Mouse (Mus musculus) kidney, postnatal 36 days (tissue): ENCODE results near the gene Gm17545.
"Not testable (repeated sequence)": the region's sequence is repeated elsewhere in the genome, so short reads cannot be mapped to it uniquely, and the experiment has no call there.

ENCODE experiments used
- DNase-seq, 2 experiments: peaks; one replicate each; pipeline ENCODE4 v3.0.0; 2021 to 2022; ENCODE audit warnings: mixed read lengths in 2 of 2

Gene Gm17545

GRCm38 (mm10) chr9:22453990-22454389 lies at the start of gene Gm17545:
TSS of gene Gm17545 (plus strand) at chr9:22454290.
- DNase-seq, result not testable (repeated sequence)

GRCm38 (mm10) chr9:22405414-22405813 lies 48.7 kb upstream of the Gm17545 start:
- DNase-seq, result no peak

- DNase-seq, result not testable (repeated sequence)
Measured at GRCm38 (mm10) chr9:22407633-22408032, 46.5 kb upstream of the Gm17545 start.

GRCm38 (mm10) chr9:22408344-22408743 lies 45.7 kb upstream of the Gm17545 start:
- peak; percentile 21 to 49 for DNase-seq

- DNase-seq, result no peak
Measured at GRCm38 (mm10) chr9:22409501-22409900, 44.6 kb upstream of the Gm17545 start.

- peak; percentile 98 to 99 for DNase-seq
Measured at GRCm38 (mm10) chr9:22411002-22411857, 42.9 kb upstream of the Gm17545 start, which contains the start of gene 9530077C05Rik. TSS of gene 9530077C05Rik (plus strand) at chr9:22411513.

- no peak for DNase-seq
Measured at GRCm38 (mm10) chr9:22416187-22416586, 37.9 kb upstream of the Gm17545 start.

- peak in 1 of 2 experiments; percentile 10 for DNase-seq
Measured at GRCm38 (mm10) chr9:22417547-22417946, 36.5 kb upstream of the Gm17545 start.

GRCm38 (mm10) chr9:22419877-22420276 lies 34.2 kb upstream of the Gm17545 start:
- no peak for DNase-seq

- DNase-seq, result peak in 1 of 2 experiments; percentile 37
Measured at GRCm38 (mm10) chr9:22420491-22420890, 33.6 kb upstream of the Gm17545 start.

GRCm38 (mm10) chr9:22422559-22422958 lies 31.5 kb upstream of the Gm17545 start:
- DNase-seq, result no peak

- DNase-seq, result no peak
Measured at GRCm38 (mm10) chr9:22423507-22423906, 30.6 kb upstream of the Gm17545 start.

- no peak for DNase-seq
Measured at GRCm38 (mm10) chr9:22424196-22424595, 29.9 kb upstream of the Gm17545 start.

- DNase-seq, result no peak
Measured at GRCm38 (mm10) chr9:22424719-22425118, 29.4 kb upstream of the Gm17545 start.

- no peak for DNase-seq
Measured at GRCm38 (mm10) chr9:22428028-22428665, 25.9 kb upstream of the Gm17545 start.

- no peak for DNase-seq
Measured at GRCm38 (mm10) chr9:22428666-22429410, 25.3 kb upstream of the Gm17545 start.

- peak; percentile 17 to 52 for DNase-seq
Measured at GRCm38 (mm10) chr9:22429533-22430241, 24.4 kb upstream of the Gm17545 start.

GRCm38 (mm10) chr9:22430315-22430840 lies 23.7 kb upstream of the Gm17545 start:
- DNase-seq, result peak in 1 of 2 experiments; percentile 41

GRCm38 (mm10) chr9:22433221-22433620 lies 20.9 kb upstream of the Gm17545 start:
- DNase-seq, result no peak

- DNase-seq, result no peak
Measured at GRCm38 (mm10) chr9:22434101-22434500, 20.0 kb upstream of the Gm17545 start.

- DNase-seq, result no peak
Measured at GRCm38 (mm10) chr9:22438826-22439225, 15.3 kb upstream of the Gm17545 start.

GRCm38 (mm10) chr9:22443157-22443556 lies 10.9 kb upstream of the Gm17545 start:
- DNase-seq, result no peak
